Mouse (Mus musculus): ENCODE measurements around the gene Abcc9. TPM values are rescaled to one million over a fixed set of nuclear protein-coding genes. Genes with fewer than 3 reads are reported as not detected.

The Abcc9 gene
- total and polyA plus RNA-seq, 3 experiments = not detected

DNA sequence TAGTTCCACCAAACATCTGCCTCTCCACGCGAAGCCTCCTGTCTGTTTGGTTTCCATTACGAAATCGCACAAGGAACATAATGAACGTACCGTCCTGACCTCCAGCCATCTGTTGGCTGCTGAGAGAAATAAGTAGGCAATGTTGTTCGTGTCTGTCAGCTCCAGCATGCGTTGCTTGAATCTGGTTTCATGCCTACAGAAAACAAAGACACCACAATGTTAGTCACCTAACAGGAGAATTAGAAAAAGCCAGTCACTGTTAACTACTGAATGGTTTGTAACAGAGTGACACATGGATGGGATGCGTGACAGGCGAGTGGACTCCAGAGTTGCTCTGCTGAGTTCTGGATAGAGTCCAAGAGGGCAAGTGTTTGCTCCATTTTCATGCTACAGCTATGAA, 87.8 kb downstream of the Abcc9 start:
- DNase-seq (ENCODE audit: extremely low read depth) = no peak
- no peaks in the 10 kb centered on the region for H3K36me3 ChIP-seq (replicated peaks in 1 of 2; ENCODE audit: control insufficient read depth in 1 of 2, insufficient read depth in 1 of 2, low read length in 1 of 2)
- in situ Hi-C loops (cut with MboI; ENCODE audit: low pct_ligation_motif_present, low pct_unique_long_range_greater_than_20kb, low sequenced_read_pairs) = no loop called here
- no peaks in the 10 kb centered on the region for H3K27me3 ChIP-seq (replicated peaks)
- H3K4me1 ChIP-seq (ENCODE audit: control insufficient read depth in 1 of 2, insufficient read depth in 2 of 2) = no peaks in the 10 kb centered on the region
- no peak overlapping the region for H3K4me3 ChIP-seq (replicated peaks in 1 of 3; ENCODE audit: low read depth in 2 of 3, low read length in 2 of 3, poor library complexity in 1 of 3)
- dilution Hi-C loops (cut with MboI; ENCODE audit: extremely low pct_ligation_motif_present, extremely low pct_unique_long_range_greater_than_20kb, low sequenced_read_pairs) = no loop called here
- no peak overlapping the region for H3K27ac ChIP-seq (ENCODE audit: insufficient read depth, low read depth)
- H3K4me2 ChIP-seq (ENCODE audit: insufficient read depth, low read depth, poor library complexity, severe bottlenecking) = no peak overlapping the region
- TF ChIP-seq ZMIZ1 (IDR thresholded peaks at IDR 0.05; ENCODE audit: low read depth, low read length) = no peak
- H3K9ac ChIP-seq (ENCODE audit: insufficient read depth, low read depth) = no peak overlapping the region
- H3K79me2 ChIP-seq (replicated peaks; ENCODE audit: control insufficient read depth, extremely low read depth, insufficient read depth, poor library complexity, severe bottlenecking) = no peaks in the 10 kb centered on the region
- no peaks in the 10 kb centered on the region for H3K9me3 ChIP-seq (replicated peaks; ENCODE audit: low read length)

DNA sequence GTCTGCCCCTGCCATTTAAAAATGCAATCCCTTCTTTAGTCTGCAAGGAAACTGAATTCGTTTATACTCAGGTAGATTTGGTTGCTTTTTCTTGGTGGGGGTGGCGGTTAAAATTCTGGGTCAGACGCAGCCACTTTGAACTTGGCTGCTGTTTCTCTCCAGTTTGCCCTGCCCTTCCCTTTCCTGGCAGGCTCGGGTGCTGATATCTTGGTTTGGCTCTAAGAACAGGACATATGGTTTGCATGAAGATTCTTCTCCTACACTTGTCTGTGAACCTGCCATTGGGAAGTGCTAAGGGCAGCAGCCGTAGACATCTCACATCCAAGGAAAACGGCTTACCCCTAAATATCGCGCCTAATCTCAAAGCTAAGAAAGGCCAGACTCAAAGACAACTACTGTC, 89.7 kb downstream of the Abcc9 start:
- DNase-seq (ENCODE audit: extremely low read depth) = no peak
- no peak for TF ChIP-seq JUN (IDR thresholded peaks at IDR 0.05; ENCODE audit: insufficient read depth, low read depth, low read length)
- TF ChIP-seq IRF4 (IDR thresholded peaks at IDR 0.05; ENCODE audit: low read depth, low read length) = no peak
- no peak for TF ChIP-seq JUND (conservative IDR thresholded peaks at IDR 0.05; ENCODE audit: low read depth, low read length)
- TF ChIP-seq MAZ (IDR thresholded peaks at IDR 0.05; ENCODE audit: low read depth, low read length) = no peak
- no peak for TF ChIP-seq CHD2 (IDR thresholded peaks at IDR 0.05; ENCODE audit: low read length)
- TF ChIP-seq ELF1 (IDR thresholded peaks at IDR 0.05; ENCODE audit: low read depth, low read length) = no peak
- TF ChIP-seq EP300 (IDR thresholded peaks at IDR 0.05; ENCODE audit: low read length) = no peak
- no peak for TF ChIP-seq UBTF (IDR thresholded peaks at IDR 0.05; ENCODE audit: low read depth, low read length)
- TF ChIP-seq NELFE (IDR thresholded peaks at IDR 0.05; ENCODE audit: low read depth, low read length) = no peak
- no peak for TF ChIP-seq SIN3A (IDR thresholded peaks at IDR 0.05; ENCODE audit: low read length)
- no peak for TF ChIP-seq TBP (conservative IDR thresholded peaks at IDR 0.05; ENCODE audit: low read depth, low read length)
- no peak for TF ChIP-seq MEF2A (IDR thresholded peaks at IDR 0.05; ENCODE audit: borderline replicate concordance, low read depth, low read length)
- no peak for TF ChIP-seq ZC3H11A (IDR thresholded peaks at IDR 0.05; ENCODE audit: low read depth, low read length)
- no peak for TF ChIP-seq NRF1 (IDR thresholded peaks at IDR 0.05; ENCODE audit: low read depth, low read length)
- TF ChIP-seq ETS1 (conservative IDR thresholded peaks at IDR 0.05; ENCODE audit: low read depth, low read length) = no peak
- no peak overlapping the region for H3K27ac ChIP-seq (ENCODE audit: insufficient read depth, low read depth)
- no peaks in the 10 kb centered on the region for H3K79me2 ChIP-seq (replicated peaks; ENCODE audit: control insufficient read depth, extremely low read depth, insufficient read depth, poor library complexity, severe bottlenecking)
- H3K36me3 ChIP-seq (replicated peaks in 1 of 2; ENCODE audit: control insufficient read depth in 1 of 2, insufficient read depth in 1 of 2, low read length in 1 of 2) = no peaks in the 10 kb centered on the region
- no peak overlapping the region for H3K4me2 ChIP-seq (ENCODE audit: insufficient read depth, low read depth, poor library complexity, severe bottlenecking)
- no peaks in the 10 kb centered on the region for H3K4me1 ChIP-seq (ENCODE audit: control insufficient read depth in 1 of 2, insufficient read depth in 2 of 2)
- H3K9ac ChIP-seq (ENCODE audit: insufficient read depth, low read depth) = no peak overlapping the region
- no peak overlapping the region for H3K4me3 ChIP-seq (replicated peaks in 1 of 3; ENCODE audit: low read depth in 2 of 3, low read length in 2 of 3, poor library complexity in 1 of 3)
- no peaks in the 10 kb centered on the region for H3K9me3 ChIP-seq (replicated peaks; ENCODE audit: low read length)
- H3K27me3 ChIP-seq (replicated peaks) = no peaks in the 10 kb centered on the region
- in situ Hi-C loops (cut with MboI; ENCODE audit: low pct_ligation_motif_present, low pct_unique_long_range_greater_than_20kb, low sequenced_read_pairs) (no loop called here), dilution Hi-C loops (cut with MboI; ENCODE audit: extremely low pct_ligation_motif_present, extremely low pct_unique_long_range_greater_than_20kb, low sequenced_read_pairs) (no loop called here)
